ENCODE assay signal across 22 mouse cellular contexts in genomic region chr14:66579904-66580492, GRCm38 (mm10).
A peak's percentile ranks its signal among the peaks of the same experiment; 100 is the strongest.
DNase-seq lines count a peak whose midpoint lies in the region; ATAC-seq and TF ChIP-seq lines count a peak whose summit lies in the region.
"Had no signal": no experiment of that assay in that cellular context is flagged by ENCODE, and none has a peak within 500 bp of the region (broad histone marks: within the 10 kb centered on the region; RNA-seq: fewer than 3 reads in every experiment).

No protein-coding gene starts in this region.

- H3K27me3 ChIP-seq in heart, postnatal 0 days (ENCODE audit: control insufficient read depth, insufficient read depth, low read length): no peaks in the 10 kb centered on the region
- H3K27me3 ChIP-seq in CH12.LX (replicated peaks): no peaks in the 10 kb centered on the region
- H3K27me3 ChIP-seq: forebrain, embryonic 13.5 days; heart, embryonic 13.5 days; limb, embryonic 13.5 days; lung, embryonic 15.5 days; megakaryocyte, embryonic 14.5 days; midbrain, embryonic 13.5 days; neural tube, embryonic 15.5 days had no signal

- no peak for TF ChIP-seq POLR2A in CH12.LX (IDR thresholded peaks at IDR 0.05; ENCODE audit: low read depth, low read length)
- no peak for TF ChIP-seq POLR2A in cortical plate, adult 2 months (IDR thresholded peaks at IDR 0.05; ENCODE audit: extremely low read depth, insufficient read depth, low read length)

- 47% methylated on average over 6 of the region's 6 CpGs for WGBS in heart, postnatal 0 days

- no peak for TF ChIP-seq EP300 in heart, postnatal 0 days (IDR thresholded peaks at IDR 0.05; ENCODE audit: low read depth)
- TF ChIP-seq EP300 in CH12.LX (IDR thresholded peaks at IDR 0.05; ENCODE audit: low read length): no peak

- dilution Hi-C loops in CH12.LX (cut with MboI; ENCODE audit: extremely low pct_ligation_motif_present, extremely low pct_unique_long_range_greater_than_20kb, low sequenced_read_pairs): no loop called here

- H3K9ac ChIP-seq in heart, postnatal 0 days (replicated peaks; ENCODE audit: low read depth, low read length): no peak overlapping the region
- H3K9ac ChIP-seq in CH12.LX (ENCODE audit: insufficient read depth, low read depth): no peak overlapping the region
- H3K9ac ChIP-seq: forebrain, embryonic 13.5 days; heart, embryonic 13.5 days; limb, embryonic 13.5 days; lung, embryonic 15.5 days; midbrain, embryonic 13.5 days; neural tube, embryonic 15.5 days had no signal

- no peak overlapping the region for H3K4me3 ChIP-seq in heart, postnatal 0 days (ENCODE audit: low read depth, low read length)
- no peak overlapping the region for H3K4me3 ChIP-seq in CH12.LX (replicated peaks in 1 of 3; ENCODE audit: low read depth in 2 of 3, low read length in 2 of 3, poor library complexity in 1 of 3)
- H3K4me3 ChIP-seq in cortical plate, adult 2 months (ENCODE audit: insufficient read depth, low read length): no peak overlapping the region
- H3K4me3 ChIP-seq: forebrain, embryonic 13.5 days; heart, embryonic 13.5 days; limb, embryonic 13.5 days; lung, embryonic 15.5 days; megakaryocyte, embryonic 14.5 days; midbrain, embryonic 13.5 days; neural tube, embryonic 15.5 days had no signal

- no peaks in the 10 kb centered on the region for H3K36me3 ChIP-seq in heart, postnatal 0 days (replicated peaks; ENCODE audit: control insufficient read depth, insufficient read depth, low read length)
- H3K36me3 ChIP-seq in CH12.LX (replicated peaks in 1 of 2; ENCODE audit: control insufficient read depth in 1 of 2, insufficient read depth in 1 of 2, low read length in 1 of 2): no peaks in the 10 kb centered on the region
- H3K36me3 ChIP-seq: heart, embryonic 13.5 days; limb, embryonic 13.5 days; lung, embryonic 15.5 days; midbrain, embryonic 13.5 days; neural tube, embryonic 15.5 days had no signal

- no peaks in the 10 kb centered on the region for H3K4me1 ChIP-seq in heart, postnatal 0 days (ENCODE audit: control insufficient read depth, insufficient read depth)
- no peaks in the 10 kb centered on the region for H3K4me1 ChIP-seq in CH12.LX (ENCODE audit: control insufficient read depth in 1 of 2, insufficient read depth in 2 of 2)
- H3K4me1 ChIP-seq in cortical plate, adult 2 months (ENCODE audit: control insufficient read depth, insufficient read depth, low read length): peaks cover 6% of the 10 kb centered on the region; the same call in 1 of the 2 replicates
- H3K4me1 ChIP-seq: forebrain, embryonic 13.5 days; heart, embryonic 13.5 days; limb, embryonic 13.5 days; lung, embryonic 15.5 days; megakaryocyte, embryonic 14.5 days; midbrain, embryonic 13.5 days; neural tube, embryonic 15.5 days had no signal

- TF ChIP-seq RAD21 in CH12.LX (IDR thresholded peaks at IDR 0.05; ENCODE audit: low read depth, low read length): peak; percentile 5

- DNase-seq in heart, postnatal 0 days (ENCODE audit: low spot score): no peak
- DNase-seq in heart, adult 11 months: no peak
- peak; percentile 15 for DNase-seq in layer of hippocampus, adult 9-11 months
- DNase-seq in layer of hippocampus, postnatal 36 days: no peak
- DNase-seq in CH12.LX (ENCODE audit: extremely low read depth): no peak
- no peak for DNase-seq in lung, postnatal 14 days
- DNase-seq: adrenal gland, postnatal 36 days; cerebellum, adult 2 months; cerebellum, postnatal 14 days; gastrocnemius, postnatal 36 days; kidney, adult 9 months; retina, postnatal 1 day had no signal

- no peak overlapping the region for H3K27ac ChIP-seq in heart, postnatal 0 days (ENCODE audit: low read depth)
- no peak overlapping the region for H3K27ac ChIP-seq in CH12.LX (ENCODE audit: insufficient read depth, low read depth)
- H3K27ac ChIP-seq in cortical plate, adult 2 months (ENCODE audit: insufficient read depth, low read length): no peak overlapping the region
- H3K27ac ChIP-seq: forebrain, embryonic 13.5 days; heart, embryonic 13.5 days; limb, embryonic 13.5 days; lung, embryonic 15.5 days; midbrain, embryonic 13.5 days; neural tube, embryonic 15.5 days had no signal

- no peak overlapping the region for H3K4me2 ChIP-seq in heart, postnatal 0 days (ENCODE audit: low read depth, low read length)
- H3K4me2 ChIP-seq in CH12.LX (ENCODE audit: insufficient read depth, low read depth, poor library complexity, severe bottlenecking): no peak overlapping the region
- H3K4me2 ChIP-seq: forebrain, embryonic 13.5 days; heart, embryonic 13.5 days; limb, embryonic 13.5 days; liver, embryonic 11.5 days; lung, embryonic 15.5 days; midbrain, embryonic 13.5 days; neural tube, embryonic 15.5 days had no signal

- no peaks in the 10 kb centered on the region for H3K9me3 ChIP-seq in heart, postnatal 0 days (replicated peaks; ENCODE audit: control insufficient read depth, low read length)
- H3K9me3 ChIP-seq in CH12.LX (replicated peaks; ENCODE audit: low read length): peaks cover 3% of the 10 kb centered on the region
- H3K9me3 ChIP-seq: forebrain, embryonic 13.5 days; lung, embryonic 15.5 days; midbrain, embryonic 13.5 days; neural tube, embryonic 15.5 days had no signal

- in situ Hi-C loops in CH12.LX (cut with MboI; ENCODE audit: low pct_ligation_motif_present, low pct_unique_long_range_greater_than_20kb, low sequenced_read_pairs): no loop called here

- no peak for ATAC-seq in heart, postnatal 0 days (ENCODE audit: insufficient read depth, low read depth)
- ATAC-seq: forebrain, embryonic 13.5 days; intestine, embryonic 16.5 days; midbrain, embryonic 13.5 days had no signal

- TF ChIP-seq CTCF in heart, postnatal 0 days (IDR thresholded peaks at IDR 0.05; ENCODE audit: low read depth): peak; percentile 12; the same call in 1 of the 2 replicates
- peak in 1 of 2 experiments; percentile 34; a peak in 2 of 4 replicates for TF ChIP-seq CTCF in CH12.LX (conservative IDR thresholded peaks at IDR 0.05 in 1 of 2, IDR thresholded peaks at IDR 0.05 in 1 of 2; ENCODE audit: low read depth in 2 of 2, low read length in 2 of 2)
- TF ChIP-seq CTCF in cortical plate, adult 2 months (IDR thresholded peaks at IDR 0.05; ENCODE audit: extremely low read depth, insufficient read depth, low read length): 0 out of 2 replicates have a peak, but pooled peaks have one; percentile 14

- H3K79me2 ChIP-seq in CH12.LX (replicated peaks; ENCODE audit: control insufficient read depth, extremely low read depth, insufficient read depth, poor library complexity, severe bottlenecking): no peaks in the 10 kb centered on the region

TF ChIP-seq in CH12.LX, 34 proteins besides CTCF, POLR2A, EP300 and RAD21:
- TF ChIP-seq USF2 (conservative IDR thresholded peaks at IDR 0.05; ENCODE audit: low read depth, low read length) (no peak), SMC3 (IDR thresholded peaks at IDR 0.05; ENCODE audit: low read depth, low read length) (peak; percentile 40), ZMIZ1 (IDR thresholded peaks at IDR 0.05; ENCODE audit: low read depth, low read length) (no peak)
